Mouse (Mus musculus) Patski (cell line): ENCODE results near the gene Vmn1r223. TPM values are rescaled to one million over a fixed set of nuclear protein-coding genes. Genes with fewer than 3 reads are reported as not detected.

Experiments
- ATAC-seq: fragments of 100-300 bp; one replicate; pipeline ENCODE4 v1.8.0; 2021
- CTCF ChIA-PET: fragments of 350-600 bp; sonication (Branson Sonifier 250); formaldehyde crosslinking; loops from one replicate; lab custom pipeline; 2022; ENCODE audit warnings: inconsistent platforms; lab: Charles Lee
- POLR2A ChIA-PET: fragments of 350-600 bp; sonication (Branson Sonifier 250); formaldehyde crosslinking; loops from one replicate; lab custom pipeline; 2022; ENCODE audit warnings: antibody characterized with exemption, inconsistent platforms; lab: Charles Lee
- DNase-seq: peaks from one replicate; pipeline ENCODE4 v3.0.0-alpha.2; 2011; ENCODE audit warnings: low read depth, low spot score
- H3K27me3 ChIP-seq: fragments of 371-371 bp; one replicate; pipeline ENCODE4 v1.5.1; 2021
- CTCF ChIP-seq: fragments of 100-300 bp; IDR thresholded peaks from one replicate; pipeline ENCODE4 v1.5.1; 2021
- in situ Hi-C: fragments of 300-500 bp; cut with MboI; formaldehyde crosslinking; loops from 3 replicates; pipeline ENCODE4 v1.11.1; 2018; ENCODE audit warnings: low pct_unique_long_range_greater_than_20kb, mixed read lengths
- polyA plus RNA-seq: library from polyadenylated mRNA; unstranded; gene quantifications from one replicate; pipeline ENCODE4 v1.2.3, GENCODE M21; 2021

Vmn1r223 gene
- polyA plus RNA-seq, 1 experiment from 2014 or later, result not detected

- ChIA-PET POLR2A (no interaction called here), CTCF (no interaction called here)
- in situ Hi-C loops, result no loop called here
- no peak for ATAC-seq
- DNase-seq, result no peak
- no peak for TF ChIP-seq CTCF
- H3K27me3 ChIP-seq, result no peaks in the 10 kb centered on the region
Observed at GRCm38 (mm10) chr13:23285191-23285920, 38.4 kb downstream of the Vmn1r223 start.

GRCm38 (mm10) chr13:23285921-23286720, 39.2 kb downstream of the Vmn1r223 start:
- ATAC-seq (no peak), DNase-seq (no peak)
- POLR2A ChIA-PET, result no interaction called here
- CTCF ChIA-PET, result no interaction called here
- no peak for TF ChIP-seq CTCF
- in situ Hi-C loops, result no loop called here
- H3K27me3 ChIP-seq, result no peaks in the 10 kb centered on the region

- ATAC-seq (no peak), DNase-seq (no peak)
- TF ChIP-seq CTCF, result no peak
- ChIA-PET CTCF (no interaction called here), POLR2A (no interaction called here)
- in situ Hi-C loops, result no loop called here
- H3K27me3 ChIP-seq, result no peaks in the 10 kb centered on the region
Observed at GRCm38 (mm10) chr13:23286721-23287362, 39.9 kb downstream of the Vmn1r223 start.

- TF ChIP-seq CTCF, result peak; percentile 8
Observed at GRCm38 (mm10) chr13:23297737-23298136, 50.8 kb downstream of the Vmn1r223 start.

GRCm38 (mm10) chr13:23298445-23299232, 51.7 kb downstream of the Vmn1r223 start:
- CTCF ChIA-PET, result no interaction called here
- in situ Hi-C loops, result loop anchor here (10.0 kb wide), 1 partner anchor 216 kb away; no protein-coding TSS in a partner anchor

More at GRCm38 (mm10) chr13:23297737-23298136, 50.8 kb downstream of the Vmn1r223 start:
- in situ Hi-C loops, result loop anchor here (10.0 kb wide), 1 partner anchor 217 kb away; no protein-coding TSS in a partner anchor
- no peak for ATAC-seq
- ChIA-PET CTCF (no interaction called here), POLR2A (interaction anchor here (0.7 kb wide), 1 partner anchor 1231 kb away, joined by 4 read pairs; no protein-coding TSS in a partner anchor)
- H3K27me3 ChIP-seq, result no peaks in the 10 kb centered on the region
- DNase-seq, result no peak

GRCm38 (mm10) chr13:23299276-23299998, 52.5 kb downstream of the Vmn1r223 start:
- no peak for TF ChIP-seq CTCF
- ATAC-seq, result peak; percentile 71
- POLR2A ChIA-PET, result no interaction called here
- CTCF ChIA-PET, result interaction anchor here (1.2 to 1.6 kb wide), 2 partner anchors 12 to 101 kb away, joined by 3 read pairs; no protein-coding TSS in a partner anchor
- in situ Hi-C loops, result loop anchor here (10.0 kb wide), 1 partner anchor 215 kb away; no protein-coding TSS in a partner anchor
- no peak for DNase-seq
- H3K27me3 ChIP-seq, result no peaks in the 10 kb centered on the region

More at GRCm38 (mm10) chr13:23298445-23299232, 51.7 kb downstream of the Vmn1r223 start:
- TF ChIP-seq CTCF, result no peak
- DNase-seq (no peak), ATAC-seq (peak; percentile 41)
- H3K27me3 ChIP-seq, result no peaks in the 10 kb centered on the region
- POLR2A ChIA-PET, result no interaction called here

GRCm38 (mm10) chr13:23299999-23300341, 53.0 kb downstream of the Vmn1r223 start:
- ChIA-PET POLR2A (no interaction called here), CTCF (interaction anchor here (0.7 to 1.6 kb wide), 3 partner anchors 12 to 172 kb away, joined by 3 read pairs; no protein-coding TSS in a partner anchor)
- no peak for TF ChIP-seq CTCF
- in situ Hi-C loops, result loop anchor here (5.0 to 10.0 kb wide), 2 partner anchors 102 to 215 kb away; no protein-coding TSS in a partner anchor
- H3K27me3 ChIP-seq, result no peaks in the 10 kb centered on the region
- ATAC-seq (peak; percentile 62), DNase-seq (peak; percentile 39)

Other genes with a start within 250 kb of the Vmn1r223 start
- not detected for gene Vmn1r213, start 239.5 kb upstream of the Vmn1r223 start, polyA plus RNA-seq
- not detected for gene Vmn1r214, start 216.7 kb upstream of the Vmn1r223 start, polyA plus RNA-seq
- gene Vmn1r215, start 179.1 kb upstream of the Vmn1r223 start, polyA plus RNA-seq, result not detected
- gene Vmn1r217, start 128.9 kb upstream of the Vmn1r223 start, polyA plus RNA-seq, result not detected
- gene Vmn1r218, start 114.0 kb upstream of the Vmn1r223 start, polyA plus RNA-seq, result not detected
- gene Vmn1r219, start 87.8 kb upstream of the Vmn1r223 start, polyA plus RNA-seq, result not detected
- 0.03 TPM for gene Vmn1r220, start 59.2 kb upstream of the Vmn1r223 start, polyA plus RNA-seq
- not detected for gene Vmn1r221, start 33.0 kb upstream of the Vmn1r223 start, polyA plus RNA-seq
- gene Vmn1r222, start 11.2 kb upstream of the Vmn1r223 start, polyA plus RNA-seq, result not detected
- 19.9 TPM for gene Zfp322a, start 122.1 kb downstream of the Vmn1r223 start, polyA plus RNA-seq
- 8.3 TPM for gene Abt1, start 176.7 kb downstream of the Vmn1r223 start, polyA plus RNA-seq
- gene Btn1a1, start 218.8 kb downstream of the Vmn1r223 start, polyA plus RNA-seq, result 0.06 TPM
- gene Btn2a2, start 241.7 kb downstream of the Vmn1r223 start, polyA plus RNA-seq, result 0.23 TPM